Mouse (Mus musculus) MEL (cell line): ENCODE data around the gene Vash2. TPM values are rescaled to one million over a fixed set of nuclear protein-coding genes. Genes with fewer than 3 reads are reported as not detected.

Source experiments
- DNase-seq: peaks from one replicate; pipeline ENCODE4 v3.0.0; 2011; ENCODE audit warnings: low read depth, low spot score
- H3K27ac ChIP-seq: 2 replicates; pipeline ENCODE4 v1.5.1; 2012; ENCODE audit warnings: low read depth, mild to moderate bottlenecking, control low read depth, low read length, moderate library complexity; ENCODE audit not compliant: control insufficient read depth
- H3K27me3 ChIP-seq, 2 experiments: fragments of 150-350 bp in 1 of 2; sonication (generic) in 1 of 2; 2 replicates each; pipeline ENCODE4 v1.6.1; 2012; ENCODE audit warnings: low read length in 2 of 2, mild to moderate bottlenecking in 2 of 2, improper control_type of control experiment in 1 of 2, moderate library complexity in 1 of 2; ENCODE audit not compliant: insufficient read depth in 2 of 2, control insufficient read depth in 1 of 2
- H3K36me3 ChIP-seq, 2 experiments: 2 replicates each; pipeline ENCODE4 v1.6.1; 2012 to 2014; ENCODE audit warnings: low read length in 2 of 2, improper control_type of control experiment in 1 of 2, inconsistent platforms in 1 of 2, mild to moderate bottlenecking in 1 of 2; ENCODE audit not compliant: insufficient read depth in 2 of 2, control insufficient read depth in 1 of 2
- H3K4me1 ChIP-seq, 2 experiments: fragments of 150-350 bp in 1 of 2; sonication (generic) in 1 of 2; 2 replicates each; pipeline ENCODE4 v1.6.1; 2012; ENCODE audit warnings: low read length in 2 of 2, improper control_type of control experiment in 1 of 2, mild to moderate bottlenecking in 1 of 2; ENCODE audit not compliant: insufficient read depth in 2 of 2, control insufficient read depth in 1 of 2
- H3K4me3 ChIP-seq, 2 experiments: fragments of 150-350 bp in 1 of 2; sonication (generic) in 1 of 2; 2 replicates each; pipeline ENCODE4 v1.5.1; 2012; ENCODE audit warnings: low read depth in 2 of 2, low read length in 2 of 2, mild to moderate bottlenecking in 2 of 2, moderate library complexity in 2 of 2, control low read depth in 1 of 2, improper control_type of control experiment in 1 of 2; ENCODE audit not compliant: control insufficient read depth in 1 of 2, insufficient read depth in 1 of 2
- H3K79me2 ChIP-seq: 2 replicates; pipeline ENCODE4 v1.6.1; 2012; ENCODE audit warnings: mild to moderate bottlenecking, low read length, moderate library complexity; ENCODE audit not compliant: control insufficient read depth, poor library complexity, insufficient read depth
- H3K9ac ChIP-seq: 2 replicates; pipeline ENCODE4 v1.6.1; 2012; ENCODE audit warnings: low read depth, mild to moderate bottlenecking, control low read depth, low read length, moderate library complexity; ENCODE audit not compliant: control insufficient read depth, poor library complexity, severe bottlenecking
- H3K9me3 ChIP-seq: fragments of 150-350 bp; sonication (generic); replicated peaks from 2 replicates; pipeline ENCODE4 v1.6.1; 2012; ENCODE audit warnings: mild to moderate bottlenecking, low read length, improper control_type of control experiment, moderate library complexity; ENCODE audit not compliant: insufficient read depth
- CHD2 ChIP-seq: IDR thresholded peaks from 2 replicates; pipeline ENCODE4 v1.6.1; 2011; ENCODE audit warnings: low read length, improper control_type of control experiment
- CTCF ChIP-seq, 3 experiments: IDR thresholded peaks in 2 of 3; conservative IDR thresholded peaks in 1 of 3; 2 replicates each; pipeline ENCODE4 v1.5.1; 2011 to 2012; ENCODE audit warnings: low read length in 3 of 3, low read depth in 2 of 3, mild to moderate bottlenecking in 2 of 3, improper control_type of control experiment in 1 of 3, inconsistent platforms in 1 of 3, mixed read lengths in 1 of 3, moderate library complexity in 1 of 3; ENCODE audit not compliant: control insufficient read depth in 1 of 3, insufficient read depth in 1 of 3, poor library complexity in 1 of 3, severe bottlenecking in 1 of 3
- HCFC1 ChIP-seq: IDR thresholded peaks from 2 replicates; pipeline ENCODE4 v1.6.1; 2012; ENCODE audit warnings: low read depth, mild to moderate bottlenecking, inconsistent platforms, low read length, improper control_type of control experiment, moderate library complexity
- MAFK ChIP-seq: IDR thresholded peaks from 2 replicates; pipeline ENCODE4 v1.6.1; 2011; ENCODE audit warnings: low read depth, mild to moderate bottlenecking, low read length, improper control_type of control experiment, borderline replicate concordance
- MXI1 ChIP-seq: IDR thresholded peaks from 2 replicates; pipeline ENCODE4 v1.6.1; 2011; ENCODE audit warnings: mild to moderate bottlenecking, low read depth, low read length, improper control_type of control experiment
- POLR2AphosphoS2 ChIP-seq: IDR thresholded peaks from 2 replicates; pipeline ENCODE4 v1.6.1; 2011; ENCODE audit warnings: low read length, improper control_type of control experiment
- POLR2AphosphoS5 ChIP-seq: IDR thresholded peaks from 2 replicates; pipeline ENCODE4 v1.6.1; 2012; ENCODE audit warnings: low read depth, borderline replicate concordance, mild to moderate bottlenecking, inconsistent platforms, low read length, moderate library complexity, mixed read lengths
- RAD21 ChIP-seq: IDR thresholded peaks from 2 replicates; pipeline ENCODE4 v1.6.1; 2011; ENCODE audit warnings: mild to moderate bottlenecking, low read depth, low read length, improper control_type of control experiment
- SMC3 ChIP-seq: IDR thresholded peaks from 2 replicates; pipeline ENCODE4 v1.6.1; 2011; ENCODE audit warnings: low read depth, low read length, improper control_type of control experiment
- ZKSCAN1 ChIP-seq: IDR thresholded peaks from 2 replicates; pipeline ENCODE4 v1.6.1; 2012; ENCODE audit warnings: low read depth, mild to moderate bottlenecking, inconsistent platforms, low read length, improper control_type of control experiment, moderate library complexity
- polyA plus RNA-seq, 2 experiments: library from polyadenylated mRNA; stranded (reverse) in 1 of 2; unstranded in 1 of 2; fragments of >175 nt in 1 of 2; fragments of >200 nt in 1 of 2; gene quantifications; 2 replicates each; pipeline versions ENCODE4 v1.2.1 to v1.2.4; 2012; ENCODE audit warnings: low replicate concordance in 2 of 2, low read depth in 1 of 2; ENCODE audit not compliant: insufficient read length in 2 of 2, insufficient read depth in 1 of 2, missing spikeins in 1 of 2
- total RNA-seq: library from RNA; depleted of rRNA; stranded (reverse); fragments of 300-350 nt; gene quantifications from 2 replicates; pipeline ENCODE4 v1.2.3, GENCODE M21; 2012

Vash2 gene
- total and polyA plus RNA-seq, 3 experiments = 2.6 to 9.8 TPM; not detected in 1

GRCm38 (mm10) chr1:191002201-191002600 is 23.1 kb upstream of the Vash2 start:
- TF ChIP-seq ZKSCAN1 (no peak), CTCF (IDR thresholded peaks at IDR 0.05 in 2 of 3, conservative IDR thresholded peaks at IDR 0.05 in 1 of 3; ENCODE audit: control insufficient read depth in 1 of 3, insufficient read depth in 1 of 3, low read depth in 2 of 3, low read length in 3 of 3, poor library complexity in 1 of 3, severe bottlenecking in 1 of 3) (peak; percentile 7 to 49 (median 42); a peak in 4 of 6 replicates), SMC3 (peak; percentile 44)
- TF ChIP-seq, all 39 proteins: peak for 2
- Histone ChIP-seq H3K27me3 (no peaks in the 10 kb centered on the region), H3K9me3 (no peaks in the 10 kb centered on the region), H3K36me3 (no peaks in the 10 kb centered on the region), H3K4me3 (no peak overlapping the region), H3K9ac (no peak overlapping the region), H3K4me1 (no peaks in the 10 kb centered on the region), H3K79me2 (no peaks in the 10 kb centered on the region), H3K27ac (no peak overlapping the region)
- no peak for DNase-seq

- Histone ChIP-seq H3K4me1 (no peaks in the 10 kb centered on the region), H3K4me3 (no peak overlapping the region), H3K36me3 (no peaks in the 10 kb centered on the region), H3K27me3 (no peaks in the 10 kb centered on the region), H3K9me3 (no peaks in the 10 kb centered on the region), H3K27ac (no peak overlapping the region), H3K9ac (no peak overlapping the region), H3K79me2 (no peaks in the 10 kb centered on the region)
- TF ChIP-seq RAD21 = no peak
- no peak for TF ChIP-seq POLR2AphosphoS5
- no peak for TF ChIP-seq HCFC1
- TF ChIP-seq MXI1 = no peak
- DNase-seq = no peak
These were observed 21.6 kb upstream of the Vash2 start for GRCm38 (mm10) chr1:191000686-191001085.

DNA sequence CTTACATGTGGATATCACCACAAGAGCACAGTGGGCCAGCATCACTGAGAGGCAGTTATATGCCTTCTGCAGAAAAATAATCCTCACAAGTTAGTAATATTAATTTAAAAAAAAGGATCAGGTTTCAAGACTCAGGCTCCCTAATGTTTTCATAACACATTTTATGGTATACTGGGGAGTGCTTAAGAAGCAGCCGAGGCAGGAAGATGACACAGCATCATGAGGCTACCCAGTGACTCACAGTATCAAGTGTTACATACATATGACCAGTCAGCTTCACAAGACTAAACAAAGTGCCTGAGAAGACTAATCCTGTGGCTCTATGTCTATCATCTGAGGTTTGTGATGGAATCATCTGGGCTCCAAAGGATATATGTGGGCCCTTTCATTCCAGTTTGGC is 18.9 kb upstream of the Vash2 start:
- no peak overlapping the region for H3K27ac ChIP-seq
- TF ChIP-seq CHD2 = no peak
- H3K9me3 ChIP-seq = no peaks in the 10 kb centered on the region
- H3K4me1 ChIP-seq = no peaks in the 10 kb centered on the region
- H3K27me3 ChIP-seq = no peaks in the 10 kb centered on the region
- H3K79me2 ChIP-seq = no peaks in the 10 kb centered on the region
- H3K9ac ChIP-seq = no peak overlapping the region
- H3K36me3 ChIP-seq = no peaks in the 10 kb centered on the region
- DNase-seq = peak; percentile 25
- no peak overlapping the region for H3K4me3 ChIP-seq

DNA sequence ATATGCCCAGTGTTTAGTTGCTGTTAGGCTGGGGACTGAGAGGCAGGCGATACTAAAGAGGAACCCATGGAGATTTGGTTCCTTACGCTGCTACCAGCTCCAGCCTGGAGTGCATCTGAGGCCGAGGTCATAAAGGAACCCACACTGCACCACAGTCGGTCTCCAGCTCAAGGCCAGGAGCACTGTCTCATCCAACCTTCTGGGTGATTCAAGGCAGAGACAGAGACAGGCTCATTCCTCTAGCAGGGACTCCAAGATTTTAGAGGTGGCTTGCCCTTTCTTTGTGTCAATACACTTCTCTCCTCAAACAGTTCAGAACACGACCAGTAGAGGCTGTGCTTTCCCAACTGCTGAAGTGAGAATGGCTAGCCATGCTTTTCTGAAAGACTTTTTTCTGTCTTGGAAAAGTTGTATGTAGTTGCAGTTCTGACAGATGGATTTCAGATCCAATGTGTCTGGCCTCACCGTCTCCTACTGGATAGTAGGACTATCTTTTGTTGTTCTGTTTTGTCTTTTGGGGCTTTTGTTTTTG is 17.3 kb upstream of the Vash2 start:
- Histone ChIP-seq H3K4me1 (no peaks in the 10 kb centered on the region), H3K4me3 (no peak overlapping the region), H3K27me3 (no peaks in the 10 kb centered on the region), H3K79me2 (no peaks in the 10 kb centered on the region), H3K9ac (no peak overlapping the region), H3K27ac (no peak overlapping the region), H3K9me3 (no peaks in the 10 kb centered on the region), H3K36me3 (no peaks in the 10 kb centered on the region)
- peak in 2 of 3 experiments; percentile 12 to 31; a peak in 2 of 6 replicates for TF ChIP-seq CTCF (IDR thresholded peaks at IDR 0.05 in 2 of 3, conservative IDR thresholded peaks at IDR 0.05 in 1 of 3; ENCODE audit: control insufficient read depth in 1 of 3, insufficient read depth in 1 of 3, low read depth in 2 of 3, low read length in 3 of 3, poor library complexity in 1 of 3, severe bottlenecking in 1 of 3)
- TF ChIP-seq POLR2AphosphoS2 = no peak
- peak; percentile 14 for TF ChIP-seq RAD21
- no peak for TF ChIP-seq MAFK
- DNase-seq = no peak
